Mouse (Mus musculus) forebrain, embryonic 16.5 days (tissue): ENCODE measurements around the gene Tpd52l2. TPM values are rescaled to one million over a fixed set of nuclear protein-coding genes. Genes with fewer than 3 reads are reported as not detected.

ENCODE experiments used
- ATAC-seq: fragments of 200-750 bp; cut with Nextera tagmentation; 2 replicates; pipeline ENCODE4 v1.8.0; 2017; ENCODE audit warnings: mild to moderate bottlenecking, moderate library complexity
- H3K27ac ChIP-seq: fragments of 300-500 bp; sonication (generic); 2 replicates; pipeline ENCODE4 v1.5.1; 2014; ENCODE audit warnings: low read length, control low read depth
- H3K27me3 ChIP-seq: fragments of 300-500 bp; sonication (generic); replicated peaks from 2 replicates; pipeline ENCODE4 v1.6.1; 2014; ENCODE audit warnings: low read length; ENCODE audit not compliant: control insufficient read depth, insufficient read depth
- H3K36me3 ChIP-seq: fragments of 300-500 bp; sonication (generic); 2 replicates; pipeline ENCODE4 v1.6.1; 2014; ENCODE audit not compliant: control insufficient read depth, insufficient read depth
- H3K4me1 ChIP-seq: fragments of 300-500 bp; sonication (generic); replicated peaks from 2 replicates; pipeline ENCODE4 v1.6.1; 2014; ENCODE audit warnings: low read length; ENCODE audit not compliant: control insufficient read depth, insufficient read depth
- H3K4me2 ChIP-seq: fragments of 300-500 bp; sonication (generic); 2 replicates; pipeline ENCODE4 v1.6.1; 2014; ENCODE audit warnings: mild to moderate bottlenecking, low read length, control low read depth
- H3K4me3 ChIP-seq: fragments of 300-500 bp; sonication (generic); replicated peaks from 2 replicates; pipeline ENCODE4 v1.5.1; 2014; ENCODE audit warnings: mild to moderate bottlenecking, low read length, control low read depth
- H3K9ac ChIP-seq: fragments of 300-500 bp; sonication (generic); replicated peaks from 2 replicates; pipeline ENCODE4 v1.6.1; 2014; ENCODE audit warnings: low read depth, low read length, control low read depth
- H3K9me3 ChIP-seq: fragments of 300-500 bp; sonication (generic); 2 replicates; pipeline ENCODE4 v1.6.1; 2016; ENCODE audit warnings: low read length; ENCODE audit not compliant: control insufficient read depth
- WGBS: fragments of 180-500 bp; shearing (Covaris S2); extraction: QIAGEN DNeasy Blood & Tissue Kit; methylation state at CpG from one replicate; pipeline ENCODE4 v1.1.7; 2014; 5-methylcytosine and 5-hydroxymethylcytosine counted together
- polyA plus RNA-seq: library from polyadenylated mRNA; unstranded; fragments of >200 nt; fragmentation: Nextera tagmentation; extraction: Ambion mirVana; gene quantifications from 2 replicates; pipeline ENCODE4 v1.2.1, GENCODE M21; 2015

Gene Tpd52l2
- polyA plus RNA-seq, 1 experiment from 2014 or later = 135 TPM

DNA sequence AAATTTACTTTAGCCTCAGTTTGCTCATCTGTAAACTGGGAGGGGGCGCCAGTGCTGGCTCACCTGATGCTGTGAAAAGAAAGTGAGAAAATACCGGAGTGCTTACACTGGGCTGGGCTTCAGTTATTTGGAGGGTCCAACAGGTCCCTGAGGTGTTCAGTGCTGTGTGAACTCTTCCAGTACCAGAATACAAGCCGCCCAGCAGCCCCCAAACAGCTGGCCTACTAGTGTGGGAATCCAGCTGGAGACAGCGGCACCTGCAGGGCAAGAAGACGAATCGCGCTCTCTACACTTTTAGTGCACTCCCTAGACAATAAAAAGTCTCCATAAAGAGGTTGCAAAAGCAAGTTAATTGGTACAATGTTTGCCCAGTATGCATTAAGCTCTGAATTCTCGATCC is 661 bp upstream of the Tpd52l2 start:
- no peaks in the 10 kb centered on the region for H3K27me3 ChIP-seq
- peaks cover 8% of the 10 kb centered on the region; the same call in 1 of the 2 replicates for H3K36me3 ChIP-seq
- peak overlapping the region; percentile 82 for H3K4me2 ChIP-seq
- H3K4me3 ChIP-seq = peak overlapping the region; percentile 70
- peak overlapping the region; percentile 82 for H3K27ac ChIP-seq
- H3K9me3 ChIP-seq = no peaks in the 10 kb centered on the region
- ATAC-seq = peak; percentile 39
- H3K4me1 ChIP-seq = peaks cover 16% of the 10 kb centered on the region
- WGBS = 15% methylated on average over 8 of the region's 8 CpGs
- peak overlapping the region; percentile 69 for H3K9ac ChIP-seq

GRCm38 (mm10) chr2:181497548-181497875 is 570 bp downstream of the Tpd52l2 start:
- WGBS = 0% methylated on average over 12 of the region's 12 CpGs
- ATAC-seq = peak; percentile 7; the same call in 1 of the 2 replicates
- Histone ChIP-seq H3K4me2 (peak overlapping the region; percentile 71), H3K9me3 (no peaks in the 10 kb centered on the region), H3K4me1 (peaks cover 16% of the 10 kb centered on the region), H3K27me3 (no peaks in the 10 kb centered on the region), H3K27ac (peak overlapping the region; percentile 76; the same call in 1 of the 2 replicates), H3K4me3 (peak overlapping the region; percentile 70), H3K9ac (peak overlapping the region; percentile 77), H3K36me3 (peaks cover 18% of the 10 kb centered on the region)

DNA sequence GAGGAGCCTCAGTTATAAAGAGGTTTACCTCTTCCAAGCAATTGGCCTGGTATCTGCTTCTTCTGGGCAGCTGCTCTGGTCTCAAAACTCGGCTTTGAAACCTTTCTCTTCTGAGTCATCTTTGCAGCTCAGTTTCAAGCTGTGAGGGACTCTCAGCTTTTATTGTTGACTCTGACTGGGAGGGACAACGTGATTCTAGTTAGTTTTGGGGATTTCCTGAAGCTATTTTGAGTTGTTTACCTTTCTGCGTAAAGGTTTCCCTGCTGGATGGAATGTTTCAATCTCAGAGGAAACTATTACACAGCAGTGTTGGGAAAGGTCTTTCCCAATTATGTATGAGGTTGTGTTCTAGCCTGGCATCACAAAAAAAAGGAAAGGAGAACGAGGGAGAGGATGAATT is 1.7 kb downstream of the Tpd52l2 start:
- H3K9me3 ChIP-seq = no peaks in the 10 kb centered on the region
- no peak for ATAC-seq
- H3K4me1 ChIP-seq = peaks cover 16% of the 10 kb centered on the region
- no peak overlapping the region for H3K27ac ChIP-seq
- no peaks in the 10 kb centered on the region for H3K27me3 ChIP-seq
- no peak overlapping the region for H3K4me3 ChIP-seq
- H3K4me2 ChIP-seq = no peak overlapping the region
- 72% methylated on average over 4 of the region's 4 CpGs for whole genome bisulfite sequencing
- H3K9ac ChIP-seq = no peak overlapping the region
- peaks cover 23% of the 10 kb centered on the region for H3K36me3 ChIP-seq

DNA sequence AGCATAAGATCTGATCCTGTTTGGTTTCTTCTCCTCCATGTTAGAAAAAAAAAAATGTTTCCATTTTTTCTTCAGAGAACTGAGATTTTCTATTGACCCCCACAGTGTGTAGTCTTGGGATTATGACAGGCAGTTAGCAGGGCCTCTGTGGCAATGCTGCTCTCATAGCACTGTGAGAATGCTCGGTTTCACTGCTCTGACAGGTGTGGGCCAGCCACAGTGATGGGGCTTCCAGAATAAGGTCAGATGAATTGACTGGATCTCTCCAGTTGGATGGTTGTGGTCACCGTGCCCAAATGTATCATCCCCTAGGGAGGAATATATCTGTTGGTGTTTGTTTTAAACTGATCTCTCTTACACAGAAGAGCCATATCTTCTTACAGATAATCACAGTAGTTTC is 12.2 kb downstream of the Tpd52l2 start:
- no peak for ATAC-seq
- Histone ChIP-seq H3K9me3 (no peaks in the 10 kb centered on the region), H3K4me3 (no peak overlapping the region), H3K4me2 (no peak overlapping the region), H3K36me3 (peaks cover 23% of the 10 kb centered on the region), H3K27ac (no peak overlapping the region), H3K4me1 (no peaks in the 10 kb centered on the region), H3K9ac (no peak overlapping the region), H3K27me3 (no peaks in the 10 kb centered on the region)
- 95% methylated on average over 2 of the region's 2 CpGs for WGBS

GRCm38 (mm10) chr2:181511231-181511630 is 14.3 kb downstream of the Tpd52l2 start:
- Histone ChIP-seq H3K4me1 (no peaks in the 10 kb centered on the region), H3K27me3 (no peaks in the 10 kb centered on the region), H3K4me3 (no peak overlapping the region), H3K36me3 (peaks cover 33% of the 10 kb centered on the region), H3K4me2 (no peak overlapping the region), H3K9me3 (no peaks in the 10 kb centered on the region), H3K9ac (no peak overlapping the region), H3K27ac (no peak overlapping the region)
- WGBS = 97% methylated on average over 8 of the region's 8 CpGs
- ATAC-seq = no peak

DNA sequence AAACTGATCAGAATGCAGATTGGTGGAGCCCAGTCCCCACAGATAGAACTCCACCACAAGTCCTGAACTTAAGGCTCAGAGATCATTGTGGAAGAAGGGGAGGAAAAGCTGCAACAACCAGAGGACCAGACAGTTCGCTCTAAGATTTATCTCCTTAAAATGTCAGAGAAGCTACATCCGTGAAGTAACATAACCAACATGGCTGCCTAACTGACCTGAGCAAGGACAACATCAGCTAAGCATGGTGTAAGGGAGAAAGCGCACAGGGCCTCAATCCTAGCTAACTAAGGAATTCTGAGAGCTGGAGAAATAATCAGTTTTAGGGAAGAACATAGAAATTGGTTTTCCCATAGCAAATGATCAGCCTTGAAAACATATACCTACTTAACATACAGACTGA is 22.3 kb downstream of the Tpd52l2 start:
- H3K27ac ChIP-seq = peak overlapping the region; percentile 96
- H3K9ac ChIP-seq = no peak overlapping the region; the same call in 1 of the 2 replicates
- H3K4me1 ChIP-seq = peaks cover 19% of the 10 kb centered on the region
- 85% methylated on average over 3 of the region's 3 CpGs for WGBS
- peak overlapping the region; percentile 98 for H3K4me3 ChIP-seq
- H3K9me3 ChIP-seq = no peaks in the 10 kb centered on the region
- peak overlapping the region; percentile 65 for H3K4me2 ChIP-seq
- peaks cover 12% of the 10 kb centered on the region; the same call in 1 of the 2 replicates for H3K36me3 ChIP-seq
- ATAC-seq = no peak
- H3K27me3 ChIP-seq = no peaks in the 10 kb centered on the region

DNA sequence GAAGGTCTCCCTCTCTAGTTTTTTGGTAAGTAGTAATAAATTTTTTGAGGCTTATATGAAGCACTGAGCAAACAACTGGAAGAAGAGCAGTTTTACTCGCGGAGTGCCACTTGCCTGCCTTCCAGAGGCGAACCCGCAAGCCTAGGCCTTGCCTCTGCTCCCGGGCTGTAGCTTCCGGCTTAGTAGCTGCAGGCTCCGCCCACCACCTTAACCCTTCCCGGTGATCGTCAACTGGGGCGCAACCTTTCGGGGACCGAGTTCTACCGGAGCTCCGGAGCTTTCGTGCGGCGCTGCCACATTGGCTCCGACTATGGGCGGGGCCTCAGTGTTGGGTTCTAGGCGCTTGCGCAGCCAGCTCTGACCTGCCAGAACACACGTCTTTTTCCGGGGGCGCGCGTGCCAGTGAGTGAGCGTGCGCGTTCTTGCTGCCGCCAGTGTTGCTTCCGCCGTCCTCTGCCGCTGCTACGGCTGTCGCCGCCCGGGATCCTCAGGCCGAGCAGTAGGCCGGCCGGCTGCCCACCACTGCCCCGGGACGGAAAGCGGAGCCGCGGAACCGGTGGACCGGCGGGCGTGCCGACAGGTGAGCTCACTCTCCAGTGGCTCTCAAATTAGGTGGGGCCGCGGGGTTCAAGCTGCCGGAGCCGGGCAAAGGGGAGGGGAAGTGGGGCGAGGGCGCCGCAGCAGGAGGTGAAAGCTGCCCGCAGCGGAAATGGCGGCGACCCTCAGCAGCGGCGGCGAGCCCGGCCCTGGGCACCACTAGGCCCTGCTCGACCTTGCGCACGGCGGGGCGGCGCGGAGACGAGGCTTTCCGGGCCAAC is 23.4 kb downstream of the Tpd52l2 start, which contains the start of gene Dnajc5:
Gene Dnajc5, plus strand, starts transcription at position 368 of the 818 bp plus-strand sequence.
- Histone ChIP-seq H3K36me3 (peaks cover 8% of the 10 kb centered on the region; the same call in 1 of the 2 replicates), H3K27ac (peak within 1 kb of the TSS; percentile 96), H3K4me2 (peak within 1 kb of the TSS; percentile 75), H3K9me3 (no peaks in the 10 kb centered on the region), H3K9ac (peak within 1 kb of the TSS; percentile 95), H3K27me3 (no peaks in the 10 kb centered on the region), H3K4me1 (peaks cover 19% of the 10 kb centered on the region), H3K4me3 (peak within 1 kb of the TSS; percentile 98)
- WGBS = under 1% methylated on average over 67 of the region's 74 CpGs
- ATAC-seq = peak; percentile 98

DNA sequence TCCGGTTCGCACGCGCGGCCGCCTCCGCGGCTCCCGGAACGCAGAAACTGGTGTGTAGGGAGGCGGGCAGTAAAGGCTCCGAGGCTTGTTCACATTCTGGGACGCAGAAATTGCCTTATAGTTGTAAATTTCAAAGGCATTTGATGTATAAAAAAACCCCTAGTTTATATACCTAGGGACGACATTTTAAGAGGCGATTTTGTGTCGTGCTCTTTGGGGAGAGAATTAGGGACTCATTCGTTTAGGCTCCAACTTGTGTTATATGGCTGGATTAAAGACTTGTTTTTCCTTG is 23.9 kb downstream of the Tpd52l2 start:
- Histone ChIP-seq H3K4me3 (peak overlapping the region; percentile 98), H3K27ac (peak overlapping the region; percentile 96), H3K4me1 (peaks cover 19% of the 10 kb centered on the region), H3K4me2 (peak overlapping the region; percentile 75), H3K9me3 (no peaks in the 10 kb centered on the region), H3K36me3 (peaks cover 6% of the 10 kb centered on the region; the same call in 1 of the 2 replicates), H3K27me3 (no peaks in the 10 kb centered on the region), H3K9ac (peak overlapping the region; percentile 95)
- no peak for ATAC-seq
- WGBS = under 1% methylated on average over 17 of the region's 17 CpGs

- Histone ChIP-seq H3K27me3 (no peaks in the 10 kb centered on the region), H3K4me2 (peak overlapping the region; percentile 75), H3K27ac (no peak overlapping the region), H3K9ac (0 out of 2 replicates have a peak overlapping the region, but pooled peaks have one; percentile 9), H3K9me3 (no peaks in the 10 kb centered on the region), H3K4me3 (peak overlapping the region; percentile 98), H3K4me1 (peaks cover 19% of the 10 kb centered on the region), H3K36me3 (peaks cover 2% of the 10 kb centered on the region; the same call in 1 of the 2 replicates)
- no peak for ATAC-seq
- WGBS = 59% methylated on average over 10 of the region's 10 CpGs
Measured at GRCm38 (mm10) chr2:181521491-181521890, 24.5 kb downstream of the Tpd52l2 start.
